ENCODE assay signal across 10 mouse cellular contexts in genomic region chr3:9341244-9341643, GRCm38 (mm10).
DNase-seq lines count a peak whose midpoint lies in the region; ATAC-seq and TF ChIP-seq lines count a peak whose summit lies in the region.
"Had no signal": no experiment of that assay in that cellular context is flagged by ENCODE, and none has a peak within 500 bp of the region (broad histone marks: within the 10 kb centered on the region; RNA-seq: fewer than 3 reads in every experiment).

No protein-coding gene starts in this region.

- in situ Hi-C loops in CH12.LX (cut with MboI; ENCODE audit: low pct_ligation_motif_present, low pct_unique_long_range_greater_than_20kb, low sequenced_read_pairs): no loop called here

- DNase-seq in heart, adult 18-20 months: no peak
- DNase-seq in CH12.LX (ENCODE audit: extremely low read depth): no peak
- no peak for DNase-seq in liver, postnatal 0 days
- DNase-seq in spleen, postnatal 4 days (ENCODE audit: low spot score in 2 of 2): no peak
- no peak for DNase-seq in embryo, embryonic 10 days (ENCODE audit: low spot score)
- no peak for DNase-seq in layer of hippocampus, postnatal 10 days (ENCODE audit: low spot score in 2 of 2)

- no peak overlapping the region for H3K27ac ChIP-seq in heart, embryonic 11.5 days (ENCODE audit: low read depth, low read length)
- H3K27ac ChIP-seq in CH12.LX (ENCODE audit: insufficient read depth, low read depth): no peak overlapping the region
- no peak overlapping the region for H3K27ac ChIP-seq in hindbrain, embryonic 13.5 days
- no peak overlapping the region for H3K27ac ChIP-seq in liver, postnatal 0 days (ENCODE audit: low read depth)

- peak overlapping the region; percentile 84 for H3K4me2 ChIP-seq in heart, embryonic 11.5 days
- peak overlapping the region; percentile 41; the same call in 1 of the 2 replicates for H3K4me2 ChIP-seq in CH12.LX (ENCODE audit: insufficient read depth, low read depth, poor library complexity, severe bottlenecking)
- peak overlapping the region; percentile 65 for H3K4me2 ChIP-seq in hindbrain, embryonic 13.5 days
- peak overlapping the region; percentile 67 for H3K4me2 ChIP-seq in liver, postnatal 0 days (ENCODE audit: low read depth, low read length)

- no peaks in the 10 kb centered on the region for H3K9me3 ChIP-seq in heart, embryonic 11.5 days (replicated peaks; ENCODE audit: control insufficient read depth, low read length)
- no peaks in the 10 kb centered on the region for H3K9me3 ChIP-seq in CH12.LX (replicated peaks; ENCODE audit: low read length)
- H3K9me3 ChIP-seq in hindbrain, embryonic 13.5 days: no peaks in the 10 kb centered on the region
- H3K9me3 ChIP-seq in liver, postnatal 0 days (ENCODE audit: low read length): no peaks in the 10 kb centered on the region

- TF ChIP-seq POLR2A in CH12.LX (IDR thresholded peaks at IDR 0.05; ENCODE audit: low read depth, low read length): no peak

- TF ChIP-seq CTCF in CH12.LX (conservative IDR thresholded peaks at IDR 0.05 in 1 of 2, IDR thresholded peaks at IDR 0.05 in 1 of 2; ENCODE audit: low read depth in 2 of 2, low read length in 2 of 2): no peak
- TF ChIP-seq CTCF in liver, postnatal 0 days (IDR thresholded peaks at IDR 0.05; ENCODE audit: low read depth): no peak

- dilution Hi-C loops in CH12.LX (cut with MboI; ENCODE audit: extremely low pct_ligation_motif_present, extremely low pct_unique_long_range_greater_than_20kb, low sequenced_read_pairs): no loop called here

- peaks cover 10% of the 10 kb centered on the region; the same call in 1 of the 2 replicates for H3K4me1 ChIP-seq in heart, embryonic 11.5 days (ENCODE audit: control insufficient read depth, insufficient read depth, low read length)
- H3K4me1 ChIP-seq in CH12.LX (ENCODE audit: control insufficient read depth in 1 of 2, insufficient read depth in 2 of 2): peaks cover 4 to 9% of the 10 kb centered on the region in 2 experiments
- peaks cover 22% of the 10 kb centered on the region for H3K4me1 ChIP-seq in hindbrain, embryonic 13.5 days (replicated peaks)
- peaks cover 5% of the 10 kb centered on the region; the same call in 1 of the 2 replicates for H3K4me1 ChIP-seq in liver, postnatal 0 days (ENCODE audit: insufficient read depth)

- WGBS in heart, embryonic 11.5 days (ENCODE audit: insufficient replicate concordance): 37% methylated on average over 4 of the region's 4 CpGs
- WGBS in hindbrain, embryonic 13.5 days: 31% methylated on average over 4 of the region's 4 CpGs
- 36% methylated on average over 4 of the region's 4 CpGs for WGBS in liver, postnatal 0 days (ENCODE audit: insufficient replicate concordance)

- H3K27me3 ChIP-seq in heart, embryonic 11.5 days (ENCODE audit: control insufficient read depth, insufficient read depth, low read length): 0 out of 2 replicates have a peak, but pooled peaks cover 3% of the 10 kb centered on the region
- H3K27me3 ChIP-seq in CH12.LX (replicated peaks): no peaks in the 10 kb centered on the region
- H3K27me3 ChIP-seq in hindbrain, embryonic 13.5 days: peaks cover 20% of the 10 kb centered on the region
- H3K27me3 ChIP-seq in liver, postnatal 0 days (ENCODE audit: insufficient read depth, low read length): no peaks in the 10 kb centered on the region

- no peaks in the 10 kb centered on the region for H3K36me3 ChIP-seq in heart, embryonic 11.5 days (ENCODE audit: control insufficient read depth, insufficient read depth, low read length)
- H3K36me3 ChIP-seq in CH12.LX (replicated peaks in 1 of 2; ENCODE audit: control insufficient read depth in 1 of 2, insufficient read depth in 1 of 2, low read length in 1 of 2): no peaks in the 10 kb centered on the region
- H3K36me3 ChIP-seq in hindbrain, embryonic 13.5 days: no peaks in the 10 kb centered on the region
- no peaks in the 10 kb centered on the region for H3K36me3 ChIP-seq in liver, postnatal 0 days (replicated peaks; ENCODE audit: insufficient read depth, low read length)

- no peaks in the 10 kb centered on the region for H3K79me2 ChIP-seq in CH12.LX (replicated peaks; ENCODE audit: control insufficient read depth, extremely low read depth, insufficient read depth, poor library complexity, severe bottlenecking)

- TF ChIP-seq RAD21 in CH12.LX (IDR thresholded peaks at IDR 0.05; ENCODE audit: low read depth, low read length): no peak

- no peak overlapping the region for H3K4me3 ChIP-seq in heart, embryonic 11.5 days (ENCODE audit: low read depth, low read length)
- H3K4me3 ChIP-seq in CH12.LX (replicated peaks in 1 of 3; ENCODE audit: low read depth in 2 of 3, low read length in 2 of 3, poor library complexity in 1 of 3): no peak overlapping the region
- H3K4me3 ChIP-seq in hindbrain, embryonic 13.5 days: no peak overlapping the region
- no peak overlapping the region for H3K4me3 ChIP-seq in liver, postnatal 0 days (ENCODE audit: low read depth, low read length)
- H3K4me3 ChIP-seq: myocyte had no signal

- no peak overlapping the region for H3K9ac ChIP-seq in heart, embryonic 11.5 days (ENCODE audit: low read depth, low read length)
- no peak overlapping the region for H3K9ac ChIP-seq in CH12.LX (ENCODE audit: insufficient read depth, low read depth)
- H3K9ac ChIP-seq in hindbrain, embryonic 13.5 days: no peak overlapping the region
- no peak overlapping the region for H3K9ac ChIP-seq in liver, postnatal 0 days (replicated peaks)

- TF ChIP-seq EP300 in CH12.LX (IDR thresholded peaks at IDR 0.05; ENCODE audit: low read length): no peak
- TF ChIP-seq EP300 in liver, postnatal 0 days (IDR thresholded peaks at IDR 0.05; ENCODE audit: low read depth): no peak

- no peak for ATAC-seq in heart, embryonic 11.5 days (replicated peaks; ENCODE audit: insufficient number of reproducible peaks, low FRiP score, low TSS enrichment)
- no peak for ATAC-seq in hindbrain, embryonic 13.5 days (ENCODE audit: low FRiP score)
- no peak for ATAC-seq in liver, postnatal 0 days
- ATAC-seq: Patski had no signal

TF ChIP-seq in CH12.LX, 34 proteins besides CTCF, POLR2A, EP300 and RAD21:
- TF ChIP-seq SMC3 (IDR thresholded peaks at IDR 0.05; ENCODE audit: low read depth, low read length) (no peak), POLR2AphosphoS2 (IDR thresholded peaks at IDR 0.05; ENCODE audit: low read depth, low read length) (no peak), PAX5 (IDR thresholded peaks at IDR 0.05; ENCODE audit: low read length) (no peak), SIN3A (IDR thresholded peaks at IDR 0.05; ENCODE audit: low read length) (no peak), ZC3H11A (IDR thresholded peaks at IDR 0.05; ENCODE audit: low read depth, low read length) (no peak), JUND (conservative IDR thresholded peaks at IDR 0.05; ENCODE audit: low read depth, low read length) (no peak), NELFE (IDR thresholded peaks at IDR 0.05; ENCODE audit: low read depth, low read length) (no peak), CHD2 (IDR thresholded peaks at IDR 0.05; ENCODE audit: low read length) (no peak), CHD1 (IDR thresholded peaks at IDR 0.05; ENCODE audit: low read depth, low read length) (no peak), MAFK (IDR thresholded peaks at IDR 0.05; ENCODE audit: insufficient replicate concordance, low read length) (no peak), USF1 (IDR thresholded peaks at IDR 0.05; ENCODE audit: low read depth, low read length) (no peak), KAT2A (IDR thresholded peaks at IDR 0.05; ENCODE audit: insufficient replicate concordance, low read length) (no peak)
